Mouse (Mus musculus) CD4-positive, CD25-positive, alpha-beta regulatory T cell, adult 4 months (primary cell): ENCODE results near the gene Errfi1. TPM values are rescaled to one million over a fixed set of nuclear protein-coding genes. Genes with fewer than 3 reads are reported as not detected.
"Not testable (repeated sequence)": the region's sequence is repeated elsewhere in the genome, so short reads cannot be mapped to it uniquely, and the experiment has no call there.

Source experiments
- ATAC-seq: one replicate; pipeline ENCODE4 v1.8.0; 2017
- polyA plus RNA-seq, 2 experiments: library from polyadenylated mRNA; unstranded; fragments of 100-300 nt; shearing (Covaris generic); gene quantifications; one replicate each; pipeline ENCODE4 v1.2.1; 2017

Errfi1 gene
- polyA plus RNA-seq, 2 experiments from 2014 or later, result 1.4 to 2.7 TPM

- ATAC-seq, result no peak
These were observed 3.8 kb upstream of the Errfi1 start for GRCm38 (mm10) chr4:150849964-150850363.

- ATAC-seq, result no peak
These were observed 2.8 kb upstream of the Errfi1 start for GRCm38 (mm10) chr4:150850893-150851292.

DNA sequence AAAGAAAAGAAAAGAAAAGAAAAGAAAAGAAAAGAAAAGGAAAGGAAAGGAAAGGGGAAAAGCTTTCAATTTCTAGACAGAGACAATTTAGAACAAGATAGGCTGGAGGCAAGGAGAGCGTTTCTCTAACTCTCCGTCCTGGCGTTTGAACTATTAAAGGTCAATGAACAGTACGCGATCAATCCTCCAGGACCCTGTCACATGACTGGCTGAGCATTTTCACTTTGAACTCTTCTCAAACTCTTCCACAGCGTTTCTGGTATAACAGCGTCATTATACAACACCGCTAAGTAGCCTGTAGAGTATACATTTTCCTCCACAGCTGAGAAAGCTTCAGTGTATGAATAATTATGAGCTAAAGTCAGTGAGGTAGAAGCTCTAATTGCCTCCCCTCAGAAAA lies 1.7 kb upstream of the Errfi1 start:
- no peak for ATAC-seq

DNA sequence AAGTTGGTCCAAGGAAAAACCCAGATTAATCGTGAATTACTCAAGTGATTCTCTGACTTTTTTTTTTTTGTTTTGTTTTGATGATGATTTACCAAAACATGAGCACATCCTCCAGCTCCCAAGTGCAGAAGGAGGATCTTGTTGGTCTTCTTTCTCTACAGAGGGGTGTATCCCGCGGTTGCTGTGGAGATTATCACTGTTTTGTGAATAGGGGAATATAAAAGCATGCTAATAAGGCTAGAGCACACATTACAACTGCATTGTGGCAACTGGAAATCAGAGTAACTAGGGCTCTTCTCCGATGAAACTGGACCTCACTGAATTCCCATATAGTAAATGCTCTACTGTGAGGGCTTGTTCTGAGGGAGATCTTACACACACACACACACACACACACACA lies 1.2 kb upstream of the Errfi1 start:
- ATAC-seq, result no peak

- ATAC-seq, result peak; percentile 96
These were observed 1.1 kb downstream of the Errfi1 start for GRCm38 (mm10) chr4:150854839-150855246.

- no peak for ATAC-seq
These were observed 1.6 kb downstream of the Errfi1 start for GRCm38 (mm10) chr4:150855346-150855745.

DNA sequence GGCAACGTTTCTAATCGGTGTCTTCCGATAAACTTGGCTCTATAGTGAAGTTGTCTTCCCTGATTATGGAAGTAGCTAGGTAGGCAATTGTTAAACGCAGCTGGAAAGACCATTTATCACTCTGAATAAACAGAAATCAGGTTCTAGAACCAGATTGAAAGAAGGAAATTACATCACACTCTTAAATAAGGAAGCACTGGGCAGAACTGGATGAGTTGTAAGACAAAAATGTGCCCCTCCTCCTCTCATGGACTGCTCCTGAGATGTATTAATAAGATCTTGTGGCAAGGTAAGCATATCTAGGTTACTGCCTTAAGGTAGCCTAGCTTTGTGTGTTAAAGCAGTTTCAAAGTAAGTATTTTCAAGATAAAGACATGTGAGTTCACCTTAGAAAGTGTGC lies 6.8 kb downstream of the Errfi1 start:
- no peak for ATAC-seq

GRCm38 (mm10) chr4:150861161-150861560 lies 7.4 kb downstream of the Errfi1 start:
- no peak for ATAC-seq

GRCm38 (mm10) chr4:150862626-150863375 lies 9.1 kb downstream of the Errfi1 start:
- ATAC-seq, result no peak

DNA sequence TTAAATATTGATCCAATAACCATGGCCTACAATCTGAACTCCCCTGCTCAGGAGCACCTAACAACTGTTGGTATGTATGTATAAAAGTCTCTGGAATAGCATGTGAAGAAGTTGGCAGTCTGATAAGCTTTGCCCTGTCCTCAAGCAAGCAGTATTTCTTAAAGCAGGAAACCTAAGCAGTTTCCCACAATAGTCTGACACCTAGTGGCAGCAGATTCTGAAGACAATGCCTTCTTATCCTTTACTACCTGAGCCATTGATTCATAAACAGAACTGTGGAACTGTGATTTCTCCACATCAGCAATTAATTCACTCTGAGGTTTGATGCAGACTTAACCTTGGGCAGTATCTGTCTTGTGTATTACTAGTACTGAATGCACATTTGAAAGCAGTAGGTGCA lies 11.7 kb downstream of the Errfi1 start:
- no peak for ATAC-seq

DNA sequence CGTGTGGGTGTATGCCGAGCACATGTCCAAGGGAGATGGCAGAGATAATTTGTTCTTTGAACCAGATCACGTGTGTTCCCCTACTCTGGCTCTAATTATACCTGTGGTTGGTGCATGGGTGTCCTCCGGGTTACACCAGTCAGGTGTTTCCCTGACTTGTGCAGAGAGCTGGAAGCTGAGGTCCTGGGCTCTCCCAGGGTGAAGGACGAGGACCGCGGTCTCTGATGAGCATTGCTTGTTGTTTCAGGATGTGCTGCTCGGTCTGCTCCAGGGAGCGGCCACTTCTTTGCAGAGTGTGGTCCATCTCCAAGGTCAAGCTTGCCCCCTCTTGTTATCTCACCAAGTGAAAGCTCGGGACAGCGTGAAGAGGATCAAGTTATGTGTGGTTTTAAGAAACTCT lies 12.3 kb downstream of the Errfi1 start:
- ATAC-seq, result no peak

- no peak for ATAC-seq
These were observed 12.8 kb downstream of the Errfi1 start for GRCm38 (mm10) chr4:150866494-150866893.

DNA sequence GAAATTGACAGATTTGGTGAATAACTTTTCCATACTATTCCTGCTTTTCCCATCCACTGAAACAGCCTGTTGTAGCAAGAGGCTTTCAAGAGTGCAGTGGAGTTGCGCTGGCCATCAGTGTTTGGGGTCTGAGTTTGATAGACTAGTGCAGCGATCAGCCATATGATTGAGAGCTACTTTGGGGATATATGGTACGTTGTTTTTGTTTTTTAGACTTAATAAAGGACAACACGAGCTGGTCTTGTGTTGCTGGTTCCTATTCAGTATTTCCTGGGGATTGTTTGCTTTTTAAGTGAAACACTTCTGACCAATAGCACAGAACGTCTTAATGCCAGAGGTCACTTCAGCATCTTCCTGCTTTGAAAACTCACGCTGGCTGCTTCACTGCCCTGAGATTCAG lies 14.4 kb downstream of the Errfi1 start:
- ATAC-seq, result no peak

- no peak for ATAC-seq
These were observed 15.1 kb downstream of the Errfi1 start for GRCm38 (mm10) chr4:150868859-150869258.

DNA sequence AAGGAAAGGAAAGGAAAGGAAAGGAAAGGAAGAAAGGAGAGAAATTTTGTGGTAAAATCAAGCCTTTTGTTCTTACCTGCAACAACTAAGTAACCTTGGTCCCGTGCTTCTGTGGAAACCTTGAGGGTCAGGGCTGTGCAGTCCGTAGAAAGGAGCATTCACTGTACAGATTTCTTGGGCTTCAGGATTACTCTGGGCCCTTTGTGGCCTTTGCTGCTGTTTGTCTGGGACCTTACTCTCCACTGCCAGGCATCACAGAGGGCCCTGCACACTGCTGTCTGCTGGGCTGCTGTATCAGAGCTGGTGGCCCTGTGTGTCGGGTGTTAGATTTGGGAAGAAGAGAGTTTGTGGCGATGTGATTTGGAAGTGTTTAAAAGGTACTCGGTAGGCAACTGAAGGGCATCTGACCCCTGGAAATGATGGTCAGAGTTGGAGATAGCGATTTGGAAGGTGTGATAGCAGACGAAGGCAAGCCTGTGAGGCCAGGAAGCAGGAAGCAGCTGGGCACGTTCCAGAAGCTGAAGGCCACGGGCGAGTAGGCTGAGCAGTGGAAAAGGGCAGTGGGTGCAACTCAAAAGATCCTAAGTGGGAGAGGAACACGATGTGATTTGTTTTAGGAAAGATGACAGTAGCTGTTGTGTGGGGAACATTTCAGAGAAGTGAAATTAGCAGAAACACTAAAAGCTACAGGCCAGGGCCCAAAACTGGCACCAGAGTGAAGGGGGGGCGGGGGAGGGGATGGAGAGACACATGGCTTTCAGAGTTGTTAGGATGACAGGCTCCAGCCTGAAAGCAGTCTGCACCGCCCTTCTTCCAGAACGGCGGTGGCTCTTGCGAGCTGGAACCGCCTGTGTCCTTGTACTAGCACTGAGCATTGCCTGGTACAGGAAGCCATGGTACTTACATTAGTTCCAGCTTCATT lies 15.8 kb downstream of the Errfi1 start:
- ATAC-seq, result no peak

GRCm38 (mm10) chr4:150870963-150871391 lies 17.3 kb downstream of the Errfi1 start:
- ATAC-seq, result no peak

GRCm38 (mm10) chr4:150871392-150872138 lies 17.8 kb downstream of the Errfi1 start:
- no peak for ATAC-seq

GRCm38 (mm10) chr4:150872139-150872651 lies 18.5 kb downstream of the Errfi1 start:
- ATAC-seq, result no peak

DNA sequence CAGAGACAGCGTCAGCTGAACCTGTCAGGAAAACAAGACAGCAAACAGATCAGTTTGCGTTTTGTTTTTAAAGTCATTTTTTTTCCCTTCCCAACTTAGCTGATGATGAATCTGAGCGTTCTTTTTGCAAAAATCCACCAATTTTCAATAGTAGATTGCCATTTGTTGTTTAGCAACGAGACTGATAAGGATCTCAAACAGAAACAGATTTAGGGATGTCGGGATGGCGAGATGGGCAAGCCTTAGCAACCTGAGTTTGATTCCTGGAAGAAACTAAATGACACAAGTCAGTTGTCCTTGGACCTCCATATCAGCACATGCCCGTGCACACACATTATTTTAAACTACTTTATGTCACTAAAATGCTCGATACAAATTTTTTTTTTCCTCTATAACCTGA lies 19.0 kb downstream of the Errfi1 start:
- no peak for ATAC-seq

GRCm38 (mm10) chr4:150874416-150874815 lies 20.7 kb downstream of the Errfi1 start:
- ATAC-seq, result not testable (repeated sequence)

- no peak for ATAC-seq
These were observed 21.7 kb downstream of the Errfi1 start for GRCm38 (mm10) chr4:150875393-150875792.

DNA sequence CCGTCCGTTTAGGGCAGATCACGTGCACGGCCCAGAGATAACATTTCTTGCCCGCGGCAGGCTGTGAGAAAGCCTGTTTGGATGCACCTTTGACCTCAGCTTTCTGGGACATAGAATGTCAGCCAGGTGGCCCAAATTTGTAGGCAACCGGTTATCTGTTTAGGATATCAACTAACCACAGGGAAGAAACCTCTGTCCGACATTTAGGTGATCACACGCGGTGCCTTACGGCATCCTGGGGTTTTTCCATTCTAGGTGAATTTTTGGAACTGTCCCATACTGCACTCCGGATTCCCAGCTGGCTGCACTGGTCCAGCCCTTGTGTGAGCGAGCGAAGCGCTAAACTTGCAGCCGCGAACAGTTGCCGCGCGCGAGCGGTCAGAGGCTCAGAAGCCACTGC lies 25.9 kb downstream of the Errfi1 start:
- ATAC-seq, result no peak

DNA sequence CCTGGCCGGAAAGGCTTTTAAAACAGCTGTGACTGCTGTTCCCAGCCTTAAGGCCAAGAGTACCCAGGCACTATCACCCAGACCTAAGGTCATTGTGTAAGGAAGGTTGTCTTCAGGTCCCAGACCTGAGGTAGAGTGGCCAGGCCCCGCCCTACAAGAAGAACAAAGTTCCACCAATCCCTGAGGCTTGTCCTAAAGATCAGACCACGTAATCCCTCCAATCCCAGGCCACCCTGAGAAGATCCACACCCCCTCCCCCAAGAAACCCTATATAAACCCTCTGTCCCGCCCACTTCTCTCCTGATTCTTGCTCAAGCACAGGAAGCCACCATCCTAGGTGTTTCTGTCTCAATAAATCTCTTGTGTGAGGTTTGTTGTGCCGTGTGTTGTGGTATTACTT lies 26.6 kb downstream of the Errfi1 start:
- ATAC-seq, result no peak
